20 mouse cellular contexts compared by ENCODE assay signal in the genomic region with DNA sequence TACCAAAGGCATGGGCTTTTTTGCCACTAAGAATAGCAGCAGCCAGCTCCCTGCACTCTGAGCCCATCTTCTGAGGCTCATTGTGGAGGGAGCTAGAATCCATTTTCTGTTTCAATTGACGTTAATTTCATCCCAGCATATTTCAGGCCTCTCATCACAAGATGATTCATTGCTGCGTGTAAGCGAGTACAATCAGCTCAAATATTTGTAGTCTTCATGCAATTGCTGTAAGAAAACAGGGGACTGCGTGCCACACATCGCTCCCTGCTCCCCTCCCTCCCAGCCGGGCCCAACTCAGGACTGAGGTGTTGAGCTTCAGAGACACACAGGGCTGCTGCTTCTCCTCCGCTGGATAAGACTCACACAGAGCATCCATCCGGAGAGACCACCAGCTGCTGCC.
A peak's percentile ranks its signal among the peaks of the same experiment; 100 is the strongest.
DNase-seq lines count a peak whose midpoint lies in the region; TF ChIP-seq lines count a peak whose summit lies in the region.
"Had no signal": no experiment of that assay in that cellular context is flagged by ENCODE, and none has a peak within 500 bp of the region (broad histone marks: within the 10 kb centered on the region; RNA-seq: fewer than 3 reads in every experiment).

No protein-coding gene starts in this region.

- no peak for TF ChIP-seq POLR2A in embryonic fibroblast, embryonic 13.5 days (IDR thresholded peaks at IDR 0.05; ENCODE audit: low read depth, low read length)

- no peak for TF ChIP-seq CTCF in embryonic fibroblast, embryonic 13.5 days (IDR thresholded peaks at IDR 0.05; ENCODE audit: borderline replicate concordance, insufficient read depth, low read length)

- no peak overlapping the region for H3K4me3 ChIP-seq in embryonic fibroblast, embryonic 13.5 days (ENCODE audit: insufficient read depth, low read length)
- H3K4me3 ChIP-seq: heart, embryonic 12.5 days; intestine, embryonic 15.5 days; kidney, embryonic 15.5 days; left cerebral cortex, adult 2 months; limb, embryonic 12.5 days had no signal

- H3K4me1 ChIP-seq in embryonic fibroblast, embryonic 13.5 days (ENCODE audit: control insufficient read depth, insufficient read depth, low read length), result peaks cover 10% of the 10 kb centered on the region; the same call in 1 of the 2 replicates
- H3K4me1 ChIP-seq: heart, embryonic 12.5 days; intestine, embryonic 15.5 days had no signal

- DNase-seq in frontal cortex, postnatal 36 days (ENCODE audit: low spot score in 2 of 2), result peak; percentile 12 to 33
- no peak for DNase-seq in frontal cortex, postnatal 25 days (ENCODE audit: low spot score in 2 of 2)
- DNase-seq in layer of hippocampus, postnatal 36 days, result peak; percentile 4 to 10
- no peak for DNase-seq in layer of hippocampus, adult 9-11 months
- peak; percentile 92 for DNase-seq in Muller cell, postnatal 12 days (ENCODE audit: inconsistent ontology term)
- DNase-seq in cerebellum, postnatal 36 days, result no peak
- DNase-seq in gastrocnemius, postnatal 25 days, result no peak
- DNase-seq: cerebellum, postnatal 10 days; gastrocnemius, postnatal 10 days; midbrain, embryonic 14.5 days; retina, postnatal 1 day; thymus, postnatal 25 days had no signal

- H3K27ac ChIP-seq in embryonic fibroblast, embryonic 13.5 days (ENCODE audit: insufficient read depth, low read length), result peak overlapping the region; percentile 80
- H3K27ac ChIP-seq: intestine, embryonic 15.5 days; kidney, embryonic 15.5 days; left cerebral cortex, adult 2 months; limb, embryonic 12.5 days; liver, embryonic 14.5 days; stomach, postnatal 0 days had no signal

Comparison
In these comparisons a context has a peak if more than half of its experiments do, and no peak if none do; other contexts are left out.
1. DNase-seq: peak in frontal cortex, postnatal 36 days (2 of 2), layer of hippocampus, postnatal 36 days (2 of 2) and Muller cell, postnatal 12 days (single experiment); none in frontal cortex, postnatal 25 days (0 of 2), layer of hippocampus, adult 9-11 months (single experiment), cerebellum, postnatal 36 days (0 of 2) and gastrocnemius, postnatal 25 days (single experiment).